Mouse (Mus musculus): ENCODE measurements around the gene Psme1. TPM values are rescaled to one million over a fixed set of nuclear protein-coding genes. Genes with fewer than 3 reads are reported as not detected.
A peak's percentile ranks its signal among the peaks of the same experiment; 100 is the strongest.

Psme1 gene
- polyA plus RNA-seq, 1 experiment from 2014 or later: 226 TPM

DNA sequence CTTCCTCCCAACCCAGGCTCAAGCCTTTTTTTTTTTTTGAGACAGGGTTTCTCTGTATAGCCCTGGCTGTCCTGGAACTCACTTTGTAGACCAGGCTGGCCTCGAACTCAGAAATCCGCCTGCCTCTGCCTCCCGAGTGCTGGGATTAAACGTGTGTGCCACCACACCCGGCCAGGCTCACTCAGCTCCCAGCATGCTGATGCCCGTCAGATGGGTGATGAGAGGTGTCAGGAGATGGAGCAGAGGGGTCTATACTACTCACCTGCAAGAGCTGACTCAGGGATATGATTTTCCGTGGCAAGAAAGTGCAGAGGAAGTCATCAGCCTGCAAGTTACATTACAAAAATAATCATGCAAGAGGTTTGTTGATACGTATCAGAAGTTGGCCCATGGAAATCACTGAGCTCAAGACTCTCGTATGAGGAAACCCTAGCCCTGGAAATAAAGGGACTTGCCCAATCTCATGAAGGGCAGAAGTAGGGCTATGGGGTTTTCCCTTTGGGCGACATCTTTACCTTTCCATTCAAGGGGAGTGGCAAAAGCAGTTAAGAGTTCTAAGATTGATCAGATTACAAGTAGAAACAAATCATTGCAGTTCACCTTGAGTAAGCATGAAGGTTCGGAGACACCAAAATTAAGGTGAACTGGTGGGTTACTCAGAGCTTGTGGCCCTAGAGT is 12.0 kb downstream of the Psme1 start:
- peak overlapping the region; percentile 96 for H3K4me2 ChIP-seq (ENCODE audit: low read depth, low read length)
- no peak for ATAC-seq (ENCODE audit: low read depth)
- no peaks in the 10 kb centered on the region for H3K9me3 ChIP-seq (ENCODE audit: control insufficient read depth, low read length)
- peak overlapping the region; percentile 93; the same call in 1 of the 2 replicates for H3K27ac ChIP-seq (ENCODE audit: low read depth, low read length)
- H3K9ac ChIP-seq (replicated peaks; ENCODE audit: low read depth, low read length): peak overlapping the region; percentile 83; the same call in 1 of the 2 replicates
- no peaks in the 10 kb centered on the region for H3K27me3 ChIP-seq (ENCODE audit: control insufficient read depth, insufficient read depth, low read length)
- peaks cover 22% of the 10 kb centered on the region for H3K4me1 ChIP-seq (ENCODE audit: control insufficient read depth, insufficient read depth, low read length)
- 91% methylated on average over 11 of the region's 11 CpGs for WGBS
- peaks cover 10% of the 10 kb centered on the region for H3K36me3 ChIP-seq (ENCODE audit: control insufficient read depth, insufficient read depth, low read length)
- peak overlapping the region; percentile 91 for H3K4me3 ChIP-seq (ENCODE audit: low read depth, low read length)

DNA sequence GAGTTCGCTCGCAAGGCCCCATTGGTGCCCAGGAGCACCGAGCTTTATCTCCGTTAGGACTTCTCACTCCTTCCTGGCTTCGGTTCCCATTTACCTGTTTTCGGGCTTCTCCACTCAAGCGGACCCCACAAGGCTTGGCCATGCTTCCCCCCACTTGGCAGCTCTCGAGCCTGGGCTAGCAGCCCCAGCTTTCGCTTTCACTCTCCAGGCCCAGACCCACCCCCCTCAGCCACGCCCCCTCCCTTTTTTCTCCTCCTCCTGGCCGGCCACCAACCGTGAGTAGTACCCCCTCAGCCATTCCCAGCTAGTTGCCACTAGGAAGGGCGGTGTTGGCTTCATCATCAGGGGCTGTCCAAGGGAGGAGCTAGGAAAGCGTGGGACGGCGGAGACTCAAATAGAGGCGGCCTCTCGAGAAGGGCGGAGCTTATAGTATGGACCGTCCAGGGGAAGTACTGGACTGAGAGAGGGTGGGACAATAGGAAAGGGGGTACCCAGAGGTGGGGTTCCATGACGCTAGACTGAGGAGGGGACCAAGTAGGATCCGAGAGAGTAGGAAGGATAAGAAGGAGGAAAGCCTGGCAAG is 12.9 kb downstream of the Psme1 start, which contains the start of gene Psme2:
Psme2 (minus strand) TSS at position 366 of the 583 bp plus-strand sequence.
- under 1% methylated on average over 22 of the region's 22 CpGs for WGBS
- Histone ChIP-seq H3K27ac (ENCODE audit: low read depth, low read length) (peak within 1 kb of the TSS; percentile 93), H3K4me2 (ENCODE audit: low read depth, low read length) (peak within 1 kb of the TSS; percentile 96), H3K4me1 (ENCODE audit: control insufficient read depth, insufficient read depth, low read length) (peaks cover 22% of the 10 kb centered on the region), H3K9ac (replicated peaks; ENCODE audit: low read depth, low read length) (peak within 1 kb of the TSS; percentile 83), H3K4me3 (ENCODE audit: low read depth, low read length) (peak within 1 kb of the TSS; percentile 91), H3K9me3 (ENCODE audit: control insufficient read depth, low read length) (no peaks in the 10 kb centered on the region), H3K36me3 (ENCODE audit: control insufficient read depth, insufficient read depth, low read length) (peaks cover 19% of the 10 kb centered on the region), H3K27me3 (ENCODE audit: control insufficient read depth, insufficient read depth, low read length) (no peaks in the 10 kb centered on the region)
- ATAC-seq (ENCODE audit: low read depth): peak; percentile 95

DNA sequence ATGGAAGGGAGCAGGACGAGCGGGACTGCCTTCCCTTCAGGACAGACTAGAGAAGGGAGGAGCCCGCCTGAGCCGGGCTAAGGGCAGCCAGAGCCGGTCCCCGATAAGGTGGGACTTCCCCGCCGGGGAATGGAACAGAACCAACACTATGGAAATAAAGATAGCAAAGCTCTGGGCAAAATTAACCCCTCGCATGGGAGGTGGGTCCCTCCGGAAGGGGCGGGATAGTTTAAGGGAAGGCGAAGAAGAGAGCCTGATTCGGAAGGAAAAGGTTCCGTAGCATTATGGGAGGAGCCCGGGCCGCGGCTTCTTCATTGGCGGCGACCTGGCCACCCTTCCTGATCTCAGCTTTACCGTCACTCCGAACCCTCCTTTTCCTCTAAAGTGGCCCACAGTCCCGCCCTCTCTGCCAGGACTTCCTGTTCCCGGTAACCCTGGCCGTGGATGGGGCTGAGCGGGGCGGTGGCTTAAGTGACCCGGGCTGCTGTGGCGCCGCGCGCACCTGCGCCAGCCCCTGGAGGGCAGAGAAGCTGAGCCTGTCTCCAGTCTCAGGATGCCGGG is 13.5 kb downstream of the Psme1 start, which contains the start of gene Rnf31:
Rnf31 (plus strand) TSS at position 378 of the 561 bp plus-strand sequence.
- H3K4me3 ChIP-seq (ENCODE audit: low read depth, low read length): peak within 1 kb of the TSS; percentile 91
- H3K27ac ChIP-seq (ENCODE audit: low read depth, low read length): peak within 1 kb of the TSS; percentile 93
- peaks cover 22% of the 10 kb centered on the region for H3K4me1 ChIP-seq (ENCODE audit: control insufficient read depth, insufficient read depth, low read length)
- peaks cover 25% of the 10 kb centered on the region for H3K36me3 ChIP-seq (ENCODE audit: control insufficient read depth, insufficient read depth, low read length)
- H3K9ac ChIP-seq (replicated peaks; ENCODE audit: low read depth, low read length): peak within 1 kb of the TSS; percentile 83
- H3K27me3 ChIP-seq (ENCODE audit: control insufficient read depth, insufficient read depth, low read length): no peaks in the 10 kb centered on the region
- H3K9me3 ChIP-seq (ENCODE audit: control insufficient read depth, low read length): no peaks in the 10 kb centered on the region
- peak; percentile 92 for ATAC-seq (ENCODE audit: low read depth)
- peak within 1 kb of the TSS; percentile 96 for H3K4me2 ChIP-seq (ENCODE audit: low read depth, low read length)
- WGBS: 0% methylated on average over 32 of the region's 33 CpGs

- peak overlapping the region; percentile 83 for H3K9ac ChIP-seq (replicated peaks; ENCODE audit: low read depth, low read length)
- H3K27ac ChIP-seq (ENCODE audit: low read depth, low read length): no peak overlapping the region
- H3K4me3 ChIP-seq (ENCODE audit: low read depth, low read length): peak overlapping the region; percentile 91
Measured at GRCm38 (mm10) chr14:55592226-55592625, 14.3 kb downstream of the Psme1 start.

GRCm38 (mm10) chr14:55596036-55596690 is 18.2 kb downstream of the Psme1 start:
- Histone ChIP-seq H3K4me3 (ENCODE audit: low read depth, low read length) (no peak overlapping the region), H3K4me2 (ENCODE audit: low read depth, low read length) (no peak overlapping the region), H3K27ac (ENCODE audit: low read depth, low read length) (no peak overlapping the region), H3K36me3 (ENCODE audit: control insufficient read depth, insufficient read depth, low read length) (peaks cover 60% of the 10 kb centered on the region), H3K27me3 (ENCODE audit: control insufficient read depth, insufficient read depth, low read length) (no peaks in the 10 kb centered on the region), H3K4me1 (ENCODE audit: control insufficient read depth, insufficient read depth, low read length) (peaks cover 17% of the 10 kb centered on the region), H3K9ac (replicated peaks; ENCODE audit: low read depth, low read length) (no peak overlapping the region), H3K9me3 (ENCODE audit: control insufficient read depth, low read length) (no peaks in the 10 kb centered on the region)
- 75% methylated on average over 13 of the region's 13 CpGs for WGBS
- ATAC-seq (ENCODE audit: low read depth): no peak

More at GRCm38 (mm10) chr14:55592226-55592625, 14.3 kb downstream of the Psme1 start:
- WGBS: 8% methylated on average over 16 of the region's 16 CpGs
- peak overlapping the region; percentile 96 for H3K4me2 ChIP-seq (ENCODE audit: low read depth, low read length)
- H3K4me1 ChIP-seq (ENCODE audit: control insufficient read depth, insufficient read depth, low read length): peaks cover 22% of the 10 kb centered on the region
- H3K9me3 ChIP-seq (ENCODE audit: control insufficient read depth, low read length): no peaks in the 10 kb centered on the region
- no peak for ATAC-seq (ENCODE audit: low read depth)
- H3K27me3 ChIP-seq (ENCODE audit: control insufficient read depth, insufficient read depth, low read length): no peaks in the 10 kb centered on the region
- H3K36me3 ChIP-seq (ENCODE audit: control insufficient read depth, insufficient read depth, low read length): peaks cover 33% of the 10 kb centered on the region

DNA sequence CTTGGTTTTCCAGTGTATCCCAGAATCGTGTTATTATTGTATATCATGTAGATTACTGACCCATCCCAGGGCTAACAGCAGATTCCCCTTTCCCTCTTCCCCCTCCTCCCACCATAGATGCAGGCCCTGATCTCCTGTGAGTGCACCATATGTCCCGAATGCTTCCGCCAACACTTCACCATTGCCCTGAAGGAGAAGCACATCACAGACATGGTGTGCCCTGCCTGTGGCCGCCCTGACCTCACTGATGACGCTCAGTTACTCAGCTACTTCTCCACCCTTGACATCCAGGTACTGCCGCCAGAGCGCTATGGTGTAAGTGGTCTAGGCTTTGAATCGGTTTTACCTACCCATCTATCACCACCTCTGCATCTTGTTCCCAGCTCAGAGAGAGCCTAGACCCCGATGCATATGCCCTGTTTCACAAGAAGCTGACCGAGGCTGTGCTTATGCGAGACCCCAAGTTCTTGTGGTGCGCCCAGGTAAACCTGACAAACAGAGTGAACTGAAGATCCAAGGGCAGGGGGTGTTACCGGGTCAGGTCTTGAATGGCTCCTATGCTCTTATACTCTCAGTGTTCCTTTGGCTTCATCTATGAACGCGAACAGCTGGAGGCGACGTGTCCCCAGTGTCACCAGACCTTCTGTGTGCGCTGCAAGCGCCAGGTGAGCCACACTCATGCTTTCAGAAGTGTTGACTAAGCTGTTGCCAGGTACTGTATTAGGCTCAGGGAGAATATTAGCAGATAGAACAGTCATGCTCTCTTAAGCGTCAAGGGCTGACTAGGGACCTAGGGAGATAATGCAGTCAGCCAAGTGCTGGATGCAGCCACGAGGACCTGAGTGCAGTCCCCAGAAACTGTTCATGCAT is 20.8 kb downstream of the Psme1 start:
- ATAC-seq (ENCODE audit: low read depth): no peak
- Histone ChIP-seq H3K4me3 (ENCODE audit: low read depth, low read length) (no peak overlapping the region), H3K27me3 (ENCODE audit: control insufficient read depth, insufficient read depth, low read length) (no peaks in the 10 kb centered on the region), H3K9ac (replicated peaks; ENCODE audit: low read depth, low read length) (no peak overlapping the region), H3K36me3 (ENCODE audit: control insufficient read depth, insufficient read depth, low read length) (peaks cover 84% of the 10 kb centered on the region), H3K4me2 (ENCODE audit: low read depth, low read length) (no peak overlapping the region), H3K4me1 (ENCODE audit: control insufficient read depth, insufficient read depth, low read length) (no peaks in the 10 kb centered on the region), H3K27ac (ENCODE audit: low read depth, low read length) (no peak overlapping the region), H3K9me3 (ENCODE audit: control insufficient read depth, low read length) (no peaks in the 10 kb centered on the region)
- 96% methylated on average over 21 of the region's 21 CpGs for WGBS

GRCm38 (mm10) chr14:55603271-55603632 is 25.3 kb downstream of the Psme1 start, which contains the start of gene Irf9:
Gene Irf9 (plus strand): TSS chr14:55603571.
- H3K9ac ChIP-seq (replicated peaks; ENCODE audit: low read depth, low read length): 0 out of 2 replicates have a peak within 1 kb of the TSS, but pooled peaks have one; percentile 48
- 88% methylated on average over 7 of the region's 7 CpGs for WGBS
- H3K4me2 ChIP-seq (ENCODE audit: low read depth, low read length): peak within 1 kb of the TSS; percentile 23
- H3K9me3 ChIP-seq (ENCODE audit: control insufficient read depth, low read length): no peaks in the 10 kb centered on the region
- peak within 1 kb of the TSS; percentile 34; the same call in 1 of the 2 replicates for H3K27ac ChIP-seq (ENCODE audit: low read depth, low read length)
- H3K4me3 ChIP-seq (ENCODE audit: low read depth, low read length): no peak within 1 kb of the TSS
- H3K4me1 ChIP-seq (ENCODE audit: control insufficient read depth, insufficient read depth, low read length): no peaks in the 10 kb centered on the region
- ATAC-seq (ENCODE audit: low read depth): no peak
- H3K27me3 ChIP-seq (ENCODE audit: control insufficient read depth, insufficient read depth, low read length): no peaks in the 10 kb centered on the region
- H3K36me3 ChIP-seq (ENCODE audit: control insufficient read depth, insufficient read depth, low read length): peaks cover 59% of the 10 kb centered on the region

All from neural tube, embryonic 14.5 days (tissue).